Mouse (Mus musculus): Measurements from ENCODE around the gene Map3k1.

GRCm38 (mm10) chr13:111772075-111772474 is 36.7 kb downstream of the Map3k1 start:
- TF ChIP-seq CTCF (conservative IDR thresholded peaks at IDR 0.05; ENCODE audit: low read length) (no peak), NANOG (IDR thresholded peaks at IDR 0.05; ENCODE audit: borderline replicate concordance, low read length) (no peak)

All from E14TG2a.4 (cell line).